Mouse (Mus musculus): ENCODE data around the gene Gtf3c4. TPM values are rescaled to one million over a fixed set of nuclear protein-coding genes. Genes with fewer than 3 reads are reported as not detected.

Gtf3c4 gene
- 19.2 and 20.1 TPM in 2 replicates for polyA plus RNA-seq (2014; fragmentation: Nextera tagmentation; extraction: Ambion mirVana)

- peak within 1 kb of the TSS; percentile 91 for H3K4me2 ChIP-seq
- DNase-seq (ENCODE audit: low spot score) (peak; percentile 95), ATAC-seq (replicated peaks; ENCODE audit: low FRiP score) (peak; percentile 92)
- under 1% methylated on average over 60 of the region's 63 CpGs for WGBS
- H3K9me3 ChIP-seq (ENCODE audit: control insufficient read depth, low read length) = no peaks in the 10 kb centered on the region
- H3K36me3 ChIP-seq (ENCODE audit: control insufficient read depth, insufficient read depth, low read length) = peaks cover 4% of the 10 kb centered on the region; the same call in 1 of the 2 replicates
- peak within 1 kb of the TSS; percentile 98 for H3K4me3 ChIP-seq (ENCODE audit: low read depth, low read length)
- H3K9ac ChIP-seq (ENCODE audit: low read depth, low read length) = peak within 1 kb of the TSS; percentile 95
- H3K4me1 ChIP-seq (replicated peaks; ENCODE audit: control insufficient read depth, insufficient read depth, low read length) = peaks cover 20% of the 10 kb centered on the region
- H3K27me3 ChIP-seq (replicated peaks; ENCODE audit: control insufficient read depth, insufficient read depth, low read length) = no peaks in the 10 kb centered on the region
- peak within 1 kb of the TSS; percentile 85 for H3K27ac ChIP-seq (ENCODE audit: low read depth, low read length)
Measured at GRCm38 (mm10) chr2:28840222-28840951, at the start of gene Gtf3c4, which contains the start of gene Ddx31. Gene Gtf3c4, minus strand, starts transcription at chr2:28840360. Gene Ddx31, plus strand, starts transcription at chr2:28840406.

GRCm38 (mm10) chr2:28884914-28885313 is 44.8 kb upstream of the Gtf3c4 start:
- no peak for ATAC-seq (replicated peaks; ENCODE audit: low FRiP score)
- Histone ChIP-seq H3K9me3 (ENCODE audit: control insufficient read depth, low read length) (no peaks in the 10 kb centered on the region), H3K9ac (ENCODE audit: low read depth, low read length) (no peak overlapping the region), H3K4me1 (replicated peaks; ENCODE audit: control insufficient read depth, insufficient read depth, low read length) (no peaks in the 10 kb centered on the region; the same call in 1 of the 2 replicates), H3K36me3 (ENCODE audit: control insufficient read depth, insufficient read depth, low read length) (peaks cover 18% of the 10 kb centered on the region), H3K27ac (ENCODE audit: low read depth, low read length) (no peak overlapping the region), H3K4me3 (ENCODE audit: low read depth, low read length) (no peak overlapping the region), H3K4me2 (no peak overlapping the region), H3K27me3 (replicated peaks; ENCODE audit: control insufficient read depth, insufficient read depth, low read length) (no peaks in the 10 kb centered on the region)
- DNase-seq (ENCODE audit: low spot score) = no peak
- WGBS = 81% methylated on average over 4 of the region's 4 CpGs

GRCm38 (mm10) chr2:28882826-28883485 is 42.8 kb upstream of the Gtf3c4 start:
- Histone ChIP-seq H3K4me2 (no peak overlapping the region), H3K9me3 (ENCODE audit: control insufficient read depth, low read length) (no peaks in the 10 kb centered on the region), H3K4me3 (ENCODE audit: low read depth, low read length) (no peak overlapping the region), H3K4me1 (replicated peaks; ENCODE audit: control insufficient read depth, insufficient read depth, low read length) (no peaks in the 10 kb centered on the region; the same call in 1 of the 2 replicates), H3K27ac (ENCODE audit: low read depth, low read length) (no peak overlapping the region), H3K9ac (ENCODE audit: low read depth, low read length) (no peak overlapping the region), H3K36me3 (ENCODE audit: control insufficient read depth, insufficient read depth, low read length) (peaks cover 19% of the 10 kb centered on the region), H3K27me3 (replicated peaks; ENCODE audit: control insufficient read depth, insufficient read depth, low read length) (no peaks in the 10 kb centered on the region)
- 90% methylated on average over 6 of the region's 6 CpGs for WGBS
- ATAC-seq (replicated peaks; ENCODE audit: low FRiP score) (no peak), DNase-seq (ENCODE audit: low spot score) (no peak)

GRCm38 (mm10) chr2:28882047-28882446 is 41.9 kb upstream of the Gtf3c4 start:
- 90% methylated on average over 3 of the region's 3 CpGs for WGBS
- Histone ChIP-seq H3K27ac (ENCODE audit: low read depth, low read length) (no peak overlapping the region), H3K36me3 (ENCODE audit: control insufficient read depth, insufficient read depth, low read length) (peaks cover 19% of the 10 kb centered on the region), H3K9ac (ENCODE audit: low read depth, low read length) (no peak overlapping the region), H3K27me3 (replicated peaks; ENCODE audit: control insufficient read depth, insufficient read depth, low read length) (no peaks in the 10 kb centered on the region), H3K4me2 (no peak overlapping the region), H3K4me3 (ENCODE audit: low read depth, low read length) (no peak overlapping the region), H3K4me1 (replicated peaks; ENCODE audit: control insufficient read depth, insufficient read depth, low read length) (no peaks in the 10 kb centered on the region; the same call in 1 of the 2 replicates), H3K9me3 (ENCODE audit: control insufficient read depth, low read length) (no peaks in the 10 kb centered on the region)
- ATAC-seq (replicated peaks; ENCODE audit: low FRiP score) = no peak
- no peak for DNase-seq (ENCODE audit: low spot score)

GRCm38 (mm10) chr2:28881275-28881674 is 41.1 kb upstream of the Gtf3c4 start:
- Histone ChIP-seq H3K36me3 (ENCODE audit: control insufficient read depth, insufficient read depth, low read length) (peaks cover 19% of the 10 kb centered on the region), H3K9ac (ENCODE audit: low read depth, low read length) (no peak overlapping the region), H3K4me3 (ENCODE audit: low read depth, low read length) (no peak overlapping the region), H3K27ac (ENCODE audit: low read depth, low read length) (no peak overlapping the region), H3K4me1 (replicated peaks; ENCODE audit: control insufficient read depth, insufficient read depth, low read length) (no peaks in the 10 kb centered on the region; the same call in 1 of the 2 replicates), H3K9me3 (ENCODE audit: control insufficient read depth, low read length) (no peaks in the 10 kb centered on the region), H3K27me3 (replicated peaks; ENCODE audit: control insufficient read depth, insufficient read depth, low read length) (no peaks in the 10 kb centered on the region), H3K4me2 (no peak overlapping the region)
- ATAC-seq (replicated peaks; ENCODE audit: low FRiP score) (no peak), DNase-seq (ENCODE audit: low spot score) (no peak)
- WGBS = 97% methylated on average over 3 of the region's 3 CpGs

- Histone ChIP-seq H3K27ac (ENCODE audit: low read depth, low read length) (no peak overlapping the region), H3K36me3 (ENCODE audit: control insufficient read depth, insufficient read depth, low read length) (peaks cover 17% of the 10 kb centered on the region), H3K27me3 (replicated peaks; ENCODE audit: control insufficient read depth, insufficient read depth, low read length) (no peaks in the 10 kb centered on the region), H3K4me1 (replicated peaks; ENCODE audit: control insufficient read depth, insufficient read depth, low read length) (no peaks in the 10 kb centered on the region), H3K4me2 (no peak overlapping the region), H3K9me3 (ENCODE audit: control insufficient read depth, low read length) (no peaks in the 10 kb centered on the region), H3K4me3 (ENCODE audit: low read depth, low read length) (no peak overlapping the region), H3K9ac (ENCODE audit: low read depth, low read length) (no peak overlapping the region)
- DNase-seq (ENCODE audit: low spot score) (no peak), ATAC-seq (replicated peaks; ENCODE audit: low FRiP score) (no peak)
- 93% methylated on average over 11 of the region's 11 CpGs for WGBS
Measured at GRCm38 (mm10) chr2:28875554-28875953, 35.4 kb upstream of the Gtf3c4 start.

GRCm38 (mm10) chr2:28867495-28867894 is 27.3 kb upstream of the Gtf3c4 start:
- Histone ChIP-seq H3K4me2 (no peak overlapping the region), H3K36me3 (ENCODE audit: control insufficient read depth, insufficient read depth, low read length) (peaks cover 16% of the 10 kb centered on the region)

GRCm38 (mm10) chr2:28863857-28864256 is 23.7 kb upstream of the Gtf3c4 start:
- Histone ChIP-seq H3K27ac (ENCODE audit: low read depth, low read length) (no peak overlapping the region), H3K4me2 (no peak overlapping the region), H3K9ac (ENCODE audit: low read depth, low read length) (no peak overlapping the region), H3K4me1 (replicated peaks; ENCODE audit: control insufficient read depth, insufficient read depth, low read length) (no peaks in the 10 kb centered on the region), H3K4me3 (ENCODE audit: low read depth, low read length) (no peak overlapping the region), H3K36me3 (ENCODE audit: control insufficient read depth, insufficient read depth, low read length) (peaks cover 25% of the 10 kb centered on the region), H3K27me3 (replicated peaks; ENCODE audit: control insufficient read depth, insufficient read depth, low read length) (no peaks in the 10 kb centered on the region), H3K9me3 (ENCODE audit: control insufficient read depth, low read length) (no peaks in the 10 kb centered on the region)
- DNase-seq (ENCODE audit: low spot score) (no peak), ATAC-seq (replicated peaks; ENCODE audit: low FRiP score) (no peak)

More at GRCm38 (mm10) chr2:28867495-28867894, 27.3 kb upstream of the Gtf3c4 start:
- DNase-seq (ENCODE audit: low spot score) (no peak), ATAC-seq (replicated peaks; ENCODE audit: low FRiP score) (no peak)
- no peak overlapping the region for H3K27ac ChIP-seq (ENCODE audit: low read depth, low read length)
- no peak overlapping the region for H3K9ac ChIP-seq (ENCODE audit: low read depth, low read length)
- no peaks in the 10 kb centered on the region for H3K27me3 ChIP-seq (replicated peaks; ENCODE audit: control insufficient read depth, insufficient read depth, low read length)
- no peaks in the 10 kb centered on the region for H3K9me3 ChIP-seq (ENCODE audit: control insufficient read depth, low read length)
- no peak overlapping the region for H3K4me3 ChIP-seq (ENCODE audit: low read depth, low read length)
- 82% methylated on average over 7 of the region's 7 CpGs for WGBS
- H3K4me1 ChIP-seq (replicated peaks; ENCODE audit: control insufficient read depth, insufficient read depth, low read length) = no peaks in the 10 kb centered on the region

Measured in liver, embryonic 11.5 days (tissue).